Comparison of ENCODE assay signal across 7 mouse cellular contexts in genomic region chr7:37563171-37563574, GRCm38 (mm10).
A peak's percentile ranks its signal among the peaks of the same experiment; 100 is the strongest.
DNase-seq lines count a peak whose midpoint lies in the region; ATAC-seq and TF ChIP-seq lines count a peak whose summit lies in the region.

No protein-coding gene starts in this region.

- TF ChIP-seq POLR2A in thymus, adult 2 months (IDR thresholded peaks at IDR 0.05; ENCODE audit: control insufficient read depth, extremely low read depth, insufficient read depth, low read length, poor library complexity) = no peak

- ATAC-seq in hindbrain, embryonic 12.5 days (ENCODE audit: low FRiP score) = peak; percentile 55
- peak; percentile 57; the same call in 1 of the 2 replicates for ATAC-seq in limb, embryonic 11.5 days (ENCODE audit: insufficient number of reproducible peaks, low FRiP score, low TSS enrichment, low read depth)
- ATAC-seq in midbrain, embryonic 12.5 days (ENCODE audit: low FRiP score, low read depth) = peak; percentile 62

- no peaks in the 10 kb centered on the region for H3K36me3 ChIP-seq in E14TG2a.4 (ENCODE audit: insufficient read depth, low read length)
- H3K36me3 ChIP-seq in hindbrain, embryonic 12.5 days = peaks cover 7% of the 10 kb centered on the region; the same call in 1 of the 2 replicates
- no peaks in the 10 kb centered on the region for H3K36me3 ChIP-seq in limb, embryonic 11.5 days (ENCODE audit: control insufficient read depth, insufficient read depth, low read length)
- peaks cover 6% of the 10 kb centered on the region for H3K36me3 ChIP-seq in midbrain, embryonic 12.5 days
- H3K36me3 ChIP-seq in thymus, adult 2 months (ENCODE audit: control insufficient read depth, insufficient read depth, low read length) = no peaks in the 10 kb centered on the region

- WGBS in hindbrain, embryonic 12.5 days = 5% methylated on average over 8 of the region's 8 CpGs
- WGBS in limb, embryonic 11.5 days = 7% methylated on average over 8 of the region's 8 CpGs
- 2% methylated on average over 8 of the region's 8 CpGs for WGBS in midbrain, embryonic 12.5 days
- WGBS in thymus, adult 2 months = 5% methylated on average over 8 of the region's 8 CpGs

- H3K4me1 ChIP-seq in E14TG2a.4 (replicated peaks; ENCODE audit: low read depth, low read length) = peaks cover 76% of the 10 kb centered on the region
- peaks cover 71% of the 10 kb centered on the region for H3K4me1 ChIP-seq in hindbrain, embryonic 12.5 days
- peaks cover 23% of the 10 kb centered on the region for H3K4me1 ChIP-seq in limb, embryonic 11.5 days (ENCODE audit: control insufficient read depth, insufficient read depth, low read length)
- peaks cover 67% of the 10 kb centered on the region for H3K4me1 ChIP-seq in midbrain, embryonic 12.5 days
- no peaks in the 10 kb centered on the region for H3K4me1 ChIP-seq in thymus, adult 2 months (replicated peaks; ENCODE audit: control insufficient read depth, insufficient read depth, low read length)

- no peak for TF ChIP-seq CTCF in E14TG2a.4 (conservative IDR thresholded peaks at IDR 0.05; ENCODE audit: low read length)
- no peak for TF ChIP-seq CTCF in thymus, adult 2 months (IDR thresholded peaks at IDR 0.05; ENCODE audit: borderline replicate concordance, control insufficient read depth, extremely low read depth, insufficient read depth, low read length, poor library complexity)

- H3K27ac ChIP-seq in hindbrain, embryonic 12.5 days = peak overlapping the region; percentile 86
- no peak overlapping the region for H3K27ac ChIP-seq in limb, embryonic 11.5 days (replicated peaks; ENCODE audit: low read depth, low read length)
- H3K27ac ChIP-seq in midbrain, embryonic 12.5 days (replicated peaks) = peak overlapping the region; percentile 82
- H3K27ac ChIP-seq in thymus, adult 2 months (ENCODE audit: control insufficient read depth, insufficient read depth, low read length) = no peak overlapping the region

- H3K27me3 ChIP-seq in E14TG2a.4 (ENCODE audit: insufficient read depth, low read length) = peaks cover 37% of the 10 kb centered on the region
- no peaks in the 10 kb centered on the region for H3K27me3 ChIP-seq in hindbrain, embryonic 12.5 days
- H3K27me3 ChIP-seq in limb, embryonic 11.5 days (ENCODE audit: control insufficient read depth, insufficient read depth, low read length) = 0 out of 2 replicates have a peak, but pooled peaks cover 2% of the 10 kb centered on the region
- H3K27me3 ChIP-seq in midbrain, embryonic 12.5 days = peaks cover 4% of the 10 kb centered on the region; the same call in 1 of the 2 replicates
- no peaks in the 10 kb centered on the region for H3K27me3 ChIP-seq in thymus, adult 2 months (ENCODE audit: control insufficient read depth, insufficient read depth, low read length)

- H3K9ac ChIP-seq in hindbrain, embryonic 12.5 days = 0 out of 2 replicates have a peak overlapping the region, but pooled peaks have one; percentile 23
- H3K9ac ChIP-seq in limb, embryonic 11.5 days (ENCODE audit: low read length) = 0 out of 2 replicates have a peak overlapping the region, but pooled peaks have one; percentile 43
- peak overlapping the region; percentile 8; the same call in 1 of the 2 replicates for H3K9ac ChIP-seq in midbrain, embryonic 12.5 days (replicated peaks)

- 0 out of 2 replicates have a peak overlapping the region, but pooled peaks have one; percentile 10 for H3K4me3 ChIP-seq in E14TG2a.4 (replicated peaks; ENCODE audit: low read length)
- no peak overlapping the region for H3K4me3 ChIP-seq in hindbrain, embryonic 12.5 days
- H3K4me3 ChIP-seq in limb, embryonic 11.5 days (ENCODE audit: low read depth, low read length) = no peak overlapping the region
- no peak overlapping the region for H3K4me3 ChIP-seq in midbrain, embryonic 12.5 days
- H3K4me3 ChIP-seq in thymus, adult 2 months (ENCODE audit: control insufficient read depth, insufficient read depth, low read length) = no peak overlapping the region

- peak; percentile 16 for DNase-seq in adrenal gland, postnatal 25 days
- DNase-seq in forelimb bud, embryonic 11.5 days (ENCODE audit: low read depth, low spot score) = peak; percentile 62
- DNase-seq in limb, embryonic 11.5 days (ENCODE audit: low spot score) = peak; percentile 61
- DNase-seq in thymus, adult 2 months = no peak

- H3K9me3 ChIP-seq in E14TG2a.4 (ENCODE audit: low read length) = no peaks in the 10 kb centered on the region
- H3K9me3 ChIP-seq in hindbrain, embryonic 12.5 days (replicated peaks) = no peaks in the 10 kb centered on the region
- H3K9me3 ChIP-seq in limb, embryonic 11.5 days (ENCODE audit: control insufficient read depth, low read length) = no peaks in the 10 kb centered on the region
- H3K9me3 ChIP-seq in midbrain, embryonic 12.5 days = no peaks in the 10 kb centered on the region

- peak overlapping the region; percentile 45 for H3K4me2 ChIP-seq in hindbrain, embryonic 12.5 days (replicated peaks)
- peak overlapping the region; percentile 22; the same call in 1 of the 2 replicates for H3K4me2 ChIP-seq in limb, embryonic 11.5 days (ENCODE audit: low read depth, severe bottlenecking)
- H3K4me2 ChIP-seq in midbrain, embryonic 12.5 days (replicated peaks) = peak overlapping the region; percentile 39

Comparison
In these comparisons a context has a peak if more than half of its experiments do, and no peak if none do; other contexts are left out.
1. H3K27ac ChIP-seq: peak in hindbrain, embryonic 12.5 days (single experiment) and midbrain, embryonic 12.5 days (single experiment); none in limb, embryonic 11.5 days (single experiment) and thymus, adult 2 months (single experiment).
2. Peak in every context shown above with its lines, with median percentiles within 50 percentile points of each other: ATAC-seq, H3K4me2 ChIP-seq and H3K9ac ChIP-seq.